Mouse (Mus musculus) liver, embryonic 16.5 days (tissue): Measurements from ENCODE around the gene Relt. TPM values are rescaled to one million over a fixed set of nuclear protein-coding genes. Genes with fewer than 3 reads are reported as not detected.

ENCODE experiments used
- ATAC-seq: fragments of 200-750 bp; cut with Nextera tagmentation; 2 replicates; pipeline ENCODE4 v1.8.0; 2017; ENCODE audit warnings: low read depth, mild to moderate bottlenecking, moderate number of reproducible peaks, moderate library complexity
- H3K27ac ChIP-seq: fragments of 300-500 bp; sonication (generic); 2 replicates; pipeline ENCODE4 v1.5.1; 2014; ENCODE audit warnings: mild to moderate bottlenecking, low read length
- H3K27me3 ChIP-seq: fragments of 300-500 bp; sonication (generic); 2 replicates; pipeline ENCODE4 v1.6.1; 2014; ENCODE audit warnings: low read depth, low read length, mixed read lengths; ENCODE audit not compliant: control insufficient read depth, insufficient read depth
- H3K36me3 ChIP-seq: fragments of 300-500 bp; sonication (generic); 2 replicates; pipeline ENCODE4 v1.6.1; 2014; ENCODE audit warnings: mild to moderate bottlenecking; ENCODE audit not compliant: control insufficient read depth, insufficient read depth
- H3K4me1 ChIP-seq: fragments of 300-500 bp; sonication (generic); 2 replicates; pipeline ENCODE4 v1.6.1; 2014; ENCODE audit warnings: low read depth, low read length, mixed read lengths; ENCODE audit not compliant: control insufficient read depth
- H3K4me2 ChIP-seq: fragments of 300-500 bp; sonication (generic); 2 replicates; pipeline ENCODE4 v1.6.1; 2014; ENCODE audit warnings: low read depth, low read length, mixed read lengths
- H3K4me3 ChIP-seq: fragments of 300-500 bp; sonication (generic); 2 replicates; pipeline ENCODE4 v1.5.1; 2014; ENCODE audit warnings: low read depth, mild to moderate bottlenecking, low read length
- H3K9ac ChIP-seq: fragments of 300-500 bp; sonication (generic); 2 replicates; pipeline ENCODE4 v1.6.1; 2014; ENCODE audit warnings: low read depth, low read length
- H3K9me3 ChIP-seq: fragments of 300-500 bp; sonication (generic); replicated peaks from 2 replicates; pipeline ENCODE4 v1.6.1; 2016; ENCODE audit warnings: low read length; ENCODE audit not compliant: control insufficient read depth
- WGBS: fragments of 180-500 bp; shearing (Covaris S2); extraction: QIAGEN DNeasy Blood & Tissue Kit; methylation state at CpG from one replicate; pipeline ENCODE4 v1.1.7; 2014; ENCODE audit not compliant: insufficient replicate concordance; 5-methylcytosine and 5-hydroxymethylcytosine counted together
- polyA plus RNA-seq: library from polyadenylated mRNA; unstranded; fragments of >200 nt; fragmentation: Nextera tagmentation; extraction: Ambion mirVana; gene quantifications from 2 replicates; pipeline ENCODE4 v1.2.1, GENCODE M21; 2015

Gene Relt
- polyA plus RNA-seq, 1 experiment from 2014 or later, result 15.8 TPM

GRCm38 (mm10) chr7:100835711-100836110 is 27.5 kb downstream of the Relt start:
- 82% methylated on average over 6 of the region's 6 CpGs for WGBS
- Histone ChIP-seq H3K27me3 (no peaks in the 10 kb centered on the region), H3K4me2 (no peak overlapping the region), H3K4me3 (no peak overlapping the region), H3K9ac (no peak overlapping the region), H3K9me3 (no peaks in the 10 kb centered on the region), H3K36me3 (no peaks in the 10 kb centered on the region), H3K27ac (0 out of 2 replicates have a peak overlapping the region, but pooled peaks have one; percentile 25), H3K4me1 (peaks cover 41% of the 10 kb centered on the region)
- no peak for ATAC-seq

- Histone ChIP-seq H3K4me3 (no peak overlapping the region), H3K27ac (no peak overlapping the region), H3K9me3 (no peaks in the 10 kb centered on the region), H3K36me3 (no peaks in the 10 kb centered on the region), H3K27me3 (no peaks in the 10 kb centered on the region), H3K9ac (no peak overlapping the region), H3K4me1 (peaks cover 36% of the 10 kb centered on the region), H3K4me2 (no peak overlapping the region)
- 71% methylated on average over 7 of the region's 7 CpGs for WGBS
- no peak for ATAC-seq
These were observed 28.1 kb downstream of the Relt start for GRCm38 (mm10) chr7:100835168-100835567.

GRCm38 (mm10) chr7:100833859-100834258 is 29.4 kb downstream of the Relt start:
- Histone ChIP-seq H3K27me3 (no peaks in the 10 kb centered on the region), H3K36me3 (no peaks in the 10 kb centered on the region), H3K27ac (no peak overlapping the region), H3K9ac (no peak overlapping the region), H3K4me2 (no peak overlapping the region), H3K4me1 (peaks cover 23% of the 10 kb centered on the region), H3K9me3 (no peaks in the 10 kb centered on the region), H3K4me3 (no peak overlapping the region)
- ATAC-seq, result no peak
- WGBS, result 83% methylated on average over 1 of the region's 1 CpGs

- Histone ChIP-seq H3K27ac (no peak overlapping the region), H3K9ac (no peak overlapping the region), H3K4me1 (no peaks in the 10 kb centered on the region), H3K4me2 (no peak overlapping the region), H3K4me3 (no peak overlapping the region), H3K36me3 (no peaks in the 10 kb centered on the region), H3K9me3 (no peaks in the 10 kb centered on the region), H3K27me3 (no peaks in the 10 kb centered on the region)
- ATAC-seq, result no peak
- 67% methylated on average over 2 of the region's 2 CpGs for WGBS
These were observed 34.7 kb downstream of the Relt start for GRCm38 (mm10) chr7:100828549-100828948.

- no peak for ATAC-seq
- H3K4me3 ChIP-seq, result no peak overlapping the region
- no peak overlapping the region for H3K27ac ChIP-seq
- no peaks in the 10 kb centered on the region for H3K27me3 ChIP-seq
- H3K36me3 ChIP-seq, result no peaks in the 10 kb centered on the region
- no peak overlapping the region for H3K9ac ChIP-seq
- H3K4me1 ChIP-seq, result no peaks in the 10 kb centered on the region
- no peak overlapping the region for H3K4me2 ChIP-seq
- WGBS, result 76% methylated on average over 3 of the region's 3 CpGs
- H3K9me3 ChIP-seq, result no peaks in the 10 kb centered on the region
These were observed 38.6 kb downstream of the Relt start for GRCm38 (mm10) chr7:100824661-100825060.

GRCm38 (mm10) chr7:100818401-100819064 is 44.7 kb downstream of the Relt start:
- no peak overlapping the region for H3K4me3 ChIP-seq
- ATAC-seq, result no peak
- 63% methylated on average over 4 of the region's 4 CpGs for WGBS
- no peaks in the 10 kb centered on the region for H3K36me3 ChIP-seq
- H3K4me2 ChIP-seq, result no peak overlapping the region
- no peaks in the 10 kb centered on the region for H3K4me1 ChIP-seq
- H3K9ac ChIP-seq, result no peak overlapping the region
- H3K27ac ChIP-seq, result no peak overlapping the region
- H3K9me3 ChIP-seq, result no peaks in the 10 kb centered on the region
- no peaks in the 10 kb centered on the region for H3K27me3 ChIP-seq

GRCm38 (mm10) chr7:100817442-100817760 is 45.8 kb downstream of the Relt start:
- Histone ChIP-seq H3K4me3 (no peak overlapping the region), H3K4me2 (no peak overlapping the region), H3K9ac (no peak overlapping the region), H3K27ac (0 out of 2 replicates have a peak overlapping the region, but pooled peaks have one; percentile 27), H3K4me1 (no peaks in the 10 kb centered on the region), H3K27me3 (no peaks in the 10 kb centered on the region), H3K9me3 (no peaks in the 10 kb centered on the region), H3K36me3 (no peaks in the 10 kb centered on the region)
- no peak for ATAC-seq
- WGBS, result 51% methylated on average over 2 of the region's 2 CpGs

GRCm38 (mm10) chr7:100816759-100817441 is 46.3 kb downstream of the Relt start:
- WGBS, result 60% methylated on average over 6 of the region's 6 CpGs

GRCm38 (mm10) chr7:100815900-100816570 is 47.2 kb downstream of the Relt start:
- no peak overlapping the region for H3K9ac ChIP-seq
- no peak overlapping the region for H3K4me3 ChIP-seq
- no peaks in the 10 kb centered on the region for H3K36me3 ChIP-seq
- no peaks in the 10 kb centered on the region for H3K9me3 ChIP-seq
- no peaks in the 10 kb centered on the region for H3K27me3 ChIP-seq
- H3K4me2 ChIP-seq, result no peak overlapping the region
- no peak for ATAC-seq
- no peaks in the 10 kb centered on the region for H3K4me1 ChIP-seq
- 63% methylated on average over 8 of the region's 8 CpGs for WGBS
- H3K27ac ChIP-seq, result no peak overlapping the region

More at GRCm38 (mm10) chr7:100816759-100817441, 46.3 kb downstream of the Relt start:
- ATAC-seq, result no peak
- no peak overlapping the region for H3K9ac ChIP-seq
- no peak overlapping the region for H3K4me2 ChIP-seq
- no peaks in the 10 kb centered on the region for H3K4me1 ChIP-seq
- H3K9me3 ChIP-seq, result no peaks in the 10 kb centered on the region
- H3K27ac ChIP-seq, result 0 out of 2 replicates have a peak overlapping the region, but pooled peaks have one; percentile 27
- no peaks in the 10 kb centered on the region for H3K27me3 ChIP-seq
- no peak overlapping the region for H3K4me3 ChIP-seq
- H3K36me3 ChIP-seq, result no peaks in the 10 kb centered on the region
